Mouse (Mus musculus): ENCODE measurements around the gene Hcn2. TPM values are rescaled to one million over a fixed set of nuclear protein-coding genes. Genes with fewer than 3 reads are reported as not detected.

Gene Hcn2
- total RNA-seq (2022), result under 1 TPM; 0.39 to 0.86 (median 0.73) TPM

DNA sequence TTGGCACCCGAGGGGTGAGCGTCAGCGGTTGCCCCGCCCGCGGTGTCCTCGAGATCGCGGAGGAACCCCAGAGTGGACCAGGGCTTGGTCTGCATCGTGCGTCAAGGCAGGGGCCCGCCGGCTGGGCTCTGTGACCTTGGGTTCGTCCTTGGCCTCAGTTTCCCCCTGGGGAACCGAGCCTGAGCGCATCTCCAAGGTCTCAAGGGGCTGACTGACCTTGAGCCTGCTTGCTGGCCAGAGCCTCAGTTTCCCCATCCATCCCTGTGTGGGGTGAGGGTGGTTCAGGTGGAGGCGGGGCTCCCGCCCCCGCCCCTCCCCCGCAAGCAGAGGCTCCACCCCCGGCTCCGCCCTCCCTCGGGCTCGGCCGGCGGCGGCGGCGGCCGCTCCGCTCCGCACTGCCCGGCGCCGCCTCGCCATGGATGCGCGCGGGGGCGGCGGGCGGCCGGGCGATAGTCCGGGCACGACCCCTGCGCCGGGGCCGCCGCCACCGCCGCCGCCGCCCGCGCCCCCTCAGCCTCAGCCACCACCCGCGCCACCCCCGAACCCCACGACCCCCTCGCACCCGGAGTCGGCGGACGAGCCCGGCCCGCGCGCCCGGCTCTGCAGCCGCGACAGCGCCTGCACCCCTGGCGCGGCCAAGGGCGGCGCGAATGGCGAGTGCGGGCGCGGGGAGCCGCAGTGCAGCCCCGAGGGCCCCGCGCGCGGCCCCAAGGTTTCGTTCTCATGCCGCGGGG is at the start of gene Hcn2:
Hcn2 (plus strand) TSS at position 381 of the 734 bp plus-strand sequence.
- DNase-seq (ENCODE audit: low spot score in 2 of 2), result no peak

DNA sequence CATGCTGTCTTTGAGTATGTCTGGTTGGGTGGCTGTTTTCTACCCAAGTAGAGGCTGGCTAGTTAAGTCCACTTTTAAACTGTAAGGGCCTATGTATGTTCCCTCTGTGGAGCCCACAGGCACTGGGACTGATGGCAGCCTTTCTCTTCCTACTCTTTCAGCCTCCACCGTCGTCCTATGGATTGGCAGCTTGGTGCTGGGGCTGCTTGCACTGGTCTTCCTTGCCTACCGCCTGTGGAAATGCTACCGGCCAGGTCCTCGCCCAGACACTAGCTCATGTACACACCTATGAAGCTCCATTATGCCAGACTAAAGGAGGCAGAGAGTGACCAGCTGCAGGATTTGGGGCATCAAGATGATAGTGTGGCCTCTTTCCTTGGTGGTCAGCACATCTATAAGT is 48.4 kb upstream of the Hcn2 start:
- no peak for DNase-seq (ENCODE audit: low spot score in 2 of 2)

DNA sequence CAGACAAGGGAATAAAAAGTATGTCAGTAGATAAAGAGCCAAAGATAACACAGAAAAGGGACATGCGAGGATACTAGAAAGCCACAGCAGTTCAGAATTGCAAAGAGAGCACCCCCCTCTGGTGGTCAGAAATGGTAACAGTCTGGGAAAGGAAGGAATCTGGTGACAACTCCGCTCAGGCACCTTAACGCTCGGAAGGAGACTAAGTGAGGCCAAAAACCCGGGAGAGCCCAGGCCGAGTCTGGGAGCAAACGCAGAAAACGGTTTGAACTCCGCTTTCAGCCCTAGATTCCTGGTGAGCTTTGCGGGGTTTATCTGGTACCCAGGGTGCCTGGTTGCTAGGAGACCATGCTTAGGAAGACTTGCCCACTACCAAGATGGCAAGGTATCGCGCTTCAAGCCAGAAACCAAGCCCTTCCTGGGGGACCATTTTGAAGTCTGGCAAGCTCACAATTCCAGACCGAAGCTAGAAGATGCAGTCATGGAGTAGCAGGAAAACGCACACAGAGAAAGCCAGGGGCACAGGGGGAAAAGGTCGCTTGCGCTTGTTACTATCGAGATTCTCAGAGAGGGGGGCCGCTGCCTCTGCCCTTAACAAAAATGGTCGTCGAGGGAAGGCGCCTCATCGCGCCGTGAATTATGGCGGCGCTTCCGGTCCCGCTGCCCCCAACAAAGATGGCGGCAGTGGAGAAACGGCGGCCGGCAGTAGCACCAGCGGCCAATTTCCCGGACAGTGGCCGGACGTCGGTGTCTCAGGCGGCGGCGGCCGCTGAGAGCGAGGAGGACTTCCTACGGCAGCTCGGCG is 47.5 kb upstream of the Hcn2 start, which contains the start of gene Tpgs1:
Tpgs1 (plus strand) TSS at position 599 of the 805 bp plus-strand sequence.
- DNase-seq (ENCODE audit: low spot score in 2 of 2), result peak; percentile 83 to 84

DNA sequence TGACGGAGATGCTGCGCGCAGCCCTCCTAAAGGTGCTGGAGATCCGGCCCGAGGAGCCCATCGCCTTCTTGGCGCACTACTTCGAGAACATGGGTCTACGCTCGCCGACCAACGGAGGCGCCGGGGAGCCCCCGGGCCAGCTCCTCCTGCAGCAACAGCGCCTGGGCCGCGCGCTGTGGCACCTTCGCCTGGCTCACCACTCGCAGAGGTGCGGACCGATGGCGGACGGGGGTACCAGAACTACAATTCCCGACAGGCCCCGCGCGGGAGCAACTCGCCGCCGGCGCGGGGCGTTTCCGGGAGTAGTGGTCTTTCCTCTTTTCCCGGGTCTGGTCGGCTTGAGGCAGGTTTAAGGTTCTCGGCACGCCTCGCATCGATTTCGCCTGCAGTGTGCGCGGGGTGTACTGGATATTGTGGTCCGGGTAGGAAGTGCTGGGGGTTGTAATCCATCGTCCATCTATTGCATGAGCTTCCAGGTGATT is 46.8 kb upstream of the Hcn2 start:
- DNase-seq (ENCODE audit: low spot score in 2 of 2), result peak in 1 of 2 experiments; percentile 43

DNA sequence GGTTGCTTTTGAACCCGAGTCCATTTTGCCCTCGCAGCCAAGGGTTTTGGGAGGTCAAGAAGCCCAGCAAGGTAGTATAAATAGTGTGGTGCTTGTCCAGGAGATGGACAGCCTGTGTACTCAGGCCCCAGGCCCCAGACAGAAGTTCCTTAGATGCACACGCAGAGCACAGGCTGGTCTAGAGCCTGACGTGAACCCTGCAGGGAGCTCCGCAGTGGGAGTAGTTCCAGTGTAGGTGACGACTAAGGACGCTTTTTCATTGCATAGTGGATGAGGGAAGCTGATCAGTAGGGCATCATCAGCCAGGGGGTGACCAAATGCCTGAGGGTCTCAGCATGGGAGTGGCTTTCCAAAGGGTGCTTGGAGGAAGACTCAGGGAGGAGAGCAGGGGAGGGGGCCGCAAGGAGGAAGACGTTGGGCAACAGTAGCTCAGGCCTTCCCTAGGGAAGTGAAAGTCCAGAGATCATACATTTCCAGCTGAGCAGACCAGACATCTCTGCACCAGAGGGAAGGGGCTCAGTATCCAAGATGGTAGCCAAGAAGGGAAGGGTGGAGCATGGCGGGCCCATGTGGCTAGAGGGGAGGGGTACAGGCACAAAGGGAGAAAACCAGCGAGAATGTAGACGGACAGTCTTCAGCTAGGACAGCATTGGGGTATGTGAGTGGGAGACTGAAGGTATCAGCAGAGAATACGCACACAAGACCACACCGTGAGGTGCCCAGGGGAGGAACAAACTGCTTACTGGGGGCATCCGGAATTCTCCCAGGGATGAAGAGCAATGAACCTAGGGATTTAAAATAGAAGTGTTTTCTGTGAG is 46.2 kb upstream of the Hcn2 start:
- DNase-seq (ENCODE audit: low spot score in 2 of 2), result no peak

DNA sequence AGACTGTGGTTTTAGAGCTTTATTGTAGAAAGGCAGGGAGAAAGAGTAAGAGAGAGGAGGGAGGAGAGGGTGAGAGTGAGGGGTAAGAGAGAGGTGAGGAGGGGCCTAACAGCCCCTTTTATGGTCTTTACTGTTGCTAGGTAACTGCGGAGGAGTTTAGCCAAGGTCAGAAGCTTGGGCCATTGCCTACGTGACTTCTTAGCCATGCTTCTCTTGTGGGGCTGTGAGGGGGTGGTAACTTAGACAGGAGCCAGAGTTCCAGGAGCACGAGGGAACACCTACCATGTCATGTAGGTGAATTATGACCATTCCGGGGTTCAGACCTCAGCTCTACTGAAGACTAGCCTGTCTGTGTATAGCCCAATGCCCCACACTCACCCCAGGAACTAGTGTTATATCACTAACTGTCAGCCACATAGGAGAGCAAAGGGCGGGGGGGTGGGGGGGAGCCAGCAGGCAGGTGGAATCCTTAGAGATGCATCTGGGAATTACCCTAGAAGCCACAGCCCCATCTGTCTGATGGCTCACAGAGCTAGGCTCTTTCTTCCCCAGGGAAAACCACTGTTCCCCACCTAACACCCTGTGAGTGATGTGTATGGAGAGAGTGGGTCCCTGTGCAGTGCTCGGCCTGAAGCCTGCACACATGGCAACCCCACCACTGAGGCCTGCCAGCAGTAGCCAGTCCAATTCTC is 44.9 kb upstream of the Hcn2 start:
- no peak for DNase-seq (ENCODE audit: low spot score in 2 of 2)

DNA sequence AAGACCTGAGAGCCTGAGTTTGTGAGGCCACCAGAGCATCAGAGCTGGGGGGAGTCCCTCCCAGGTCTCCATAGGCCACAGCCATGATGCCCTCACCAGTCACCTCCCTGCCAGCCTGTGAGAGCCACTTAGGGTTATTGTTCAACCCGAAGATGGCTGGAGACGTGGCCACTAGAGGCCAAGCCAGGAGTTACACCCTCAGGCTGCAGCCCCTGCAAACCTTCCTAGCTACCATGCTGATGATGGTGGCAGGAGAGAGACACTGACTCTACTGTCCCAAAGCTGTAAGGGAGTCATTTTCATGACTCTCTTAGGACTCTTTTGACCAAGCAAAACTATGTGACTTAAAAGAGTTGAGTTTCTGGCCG is 44.4 kb upstream of the Hcn2 start:
- no peak for DNase-seq (ENCODE audit: low spot score in 2 of 2)

DNA sequence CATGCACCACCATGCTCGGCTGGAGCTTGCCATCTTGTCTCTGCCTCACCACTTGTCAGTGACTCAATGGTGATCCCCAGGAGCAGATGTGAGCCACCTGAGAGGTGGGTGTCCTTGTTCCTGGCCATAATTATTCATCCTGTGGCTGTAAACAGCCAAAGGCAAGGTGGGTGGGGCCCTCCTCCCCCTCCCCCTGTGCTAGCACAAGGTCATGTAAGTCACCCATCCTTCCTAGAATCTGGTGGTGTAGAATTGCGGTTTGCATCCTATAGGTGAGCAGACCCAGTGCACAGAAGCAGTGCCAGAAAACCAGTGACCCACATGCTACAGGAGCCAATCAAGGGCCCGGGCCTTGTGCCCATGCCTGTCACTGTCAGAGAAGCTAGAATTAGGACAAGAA is 43.4 kb upstream of the Hcn2 start:
- no peak for DNase-seq (ENCODE audit: low spot score in 2 of 2)

DNA sequence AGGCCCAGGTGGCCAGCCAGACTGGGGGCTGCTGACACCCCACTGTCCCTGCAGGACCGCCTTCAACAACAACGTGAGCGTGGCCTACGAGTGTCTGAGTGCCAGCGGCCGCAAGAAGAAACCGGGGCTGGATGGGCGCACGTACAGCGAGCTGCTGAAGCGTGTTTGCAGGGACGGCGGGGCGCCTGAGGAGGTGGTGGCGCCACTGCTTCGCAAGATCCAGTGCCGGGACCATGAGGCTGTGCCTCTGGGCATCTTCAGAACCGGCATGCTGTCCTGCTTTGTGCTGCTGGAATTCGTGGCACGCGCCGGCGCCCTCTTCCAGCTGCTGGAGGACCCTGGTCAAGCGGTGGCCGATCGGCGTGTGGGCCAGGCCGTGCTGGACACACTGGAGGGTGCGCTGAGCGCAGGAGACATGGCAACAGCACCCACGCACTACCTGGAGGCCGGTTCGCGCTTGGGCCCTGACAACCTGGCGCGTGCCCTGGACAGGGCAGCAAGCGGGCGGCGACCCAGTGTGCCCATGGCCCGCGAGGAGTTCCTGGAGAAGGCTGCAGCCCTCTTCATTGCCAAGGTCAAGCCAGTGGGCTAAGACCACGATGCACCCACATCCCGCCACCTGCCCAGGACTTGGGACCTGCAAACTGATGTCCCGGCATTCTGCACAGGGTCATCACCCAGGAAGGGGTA is 40.9 kb upstream of the Hcn2 start:
- DNase-seq (ENCODE audit: low spot score in 2 of 2), result no peak

DNA sequence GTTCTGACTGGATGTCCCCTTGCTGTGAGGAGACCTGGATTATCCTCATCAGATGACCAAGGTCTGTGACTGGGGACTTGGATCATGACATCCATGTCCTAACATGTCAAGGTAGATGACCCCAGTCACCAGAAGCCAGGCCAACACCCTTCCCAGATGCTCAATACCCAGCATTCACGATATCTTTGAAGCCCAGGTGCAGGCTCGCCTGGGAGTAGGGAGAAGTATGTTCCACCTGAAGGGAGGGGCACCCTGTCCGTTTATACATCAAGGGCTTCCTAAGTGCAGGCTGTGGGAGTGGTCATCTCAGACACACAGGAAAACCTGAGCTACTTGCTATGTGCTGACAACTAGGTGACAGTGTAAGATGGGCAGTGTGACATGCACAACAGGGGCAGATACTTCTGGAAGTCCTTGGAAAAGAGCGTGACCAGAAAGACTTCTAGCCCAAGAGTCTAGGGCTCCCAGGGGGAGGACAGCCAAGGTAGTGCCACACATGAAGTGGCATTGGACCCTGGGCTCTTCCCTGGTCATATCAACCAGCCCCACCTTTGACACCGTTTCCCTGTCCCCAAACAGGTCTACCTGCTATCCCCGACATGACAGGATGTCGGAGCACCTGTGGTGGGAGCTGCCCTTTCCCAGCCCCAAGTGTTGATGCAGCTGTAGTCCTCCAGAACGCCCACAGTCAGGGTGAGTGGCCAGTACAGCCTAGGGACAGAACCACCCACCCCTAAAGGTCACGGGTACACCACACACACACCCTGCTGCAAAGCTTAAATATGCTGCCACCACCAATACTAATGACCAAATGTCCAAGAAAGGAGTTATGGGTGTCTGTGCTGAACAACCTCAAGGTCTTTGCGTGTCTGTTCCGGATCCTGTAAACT is 35.6 kb upstream of the Hcn2 start:
- DNase-seq (ENCODE audit: low spot score in 2 of 2), result no peak

DNA sequence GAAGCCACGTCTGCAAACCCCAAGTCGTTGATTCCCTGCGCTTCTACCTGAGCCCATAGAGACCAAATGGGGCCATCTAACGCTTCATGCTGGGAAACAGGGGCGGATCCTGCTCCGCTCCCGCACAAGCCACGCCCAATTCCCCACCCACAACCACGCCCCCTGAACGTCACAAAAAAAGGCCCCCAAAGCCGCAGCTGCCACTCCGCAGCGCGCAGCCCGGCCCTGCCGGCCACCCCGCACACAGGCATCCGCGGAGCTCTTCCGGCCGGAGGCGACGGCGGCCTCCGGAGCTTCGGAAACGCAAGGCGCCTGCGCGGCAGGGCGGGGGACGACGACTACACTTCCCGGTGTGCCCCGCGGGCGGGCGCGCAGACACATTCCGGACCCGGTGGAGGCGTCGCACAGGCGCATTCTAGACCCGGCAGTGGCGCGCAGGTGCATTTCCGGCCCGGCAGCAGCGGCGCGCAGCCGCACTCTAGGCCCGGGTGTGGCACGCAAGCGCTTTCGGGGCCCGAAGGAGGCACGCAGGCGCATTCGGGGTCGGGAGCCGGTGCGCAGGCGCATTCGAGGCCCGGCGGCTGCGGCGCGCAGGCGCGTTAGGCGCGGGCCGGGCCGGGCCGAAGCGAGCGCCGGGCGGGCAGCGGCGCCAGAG is 34.7 kb upstream of the Hcn2 start, which contains the start of gene Cdc34:
Cdc34 (plus strand) TSS at position 605 of the 655 bp plus-strand sequence.
- DNase-seq (ENCODE audit: low spot score in 2 of 2), result peak; percentile 98 to 100

DNA sequence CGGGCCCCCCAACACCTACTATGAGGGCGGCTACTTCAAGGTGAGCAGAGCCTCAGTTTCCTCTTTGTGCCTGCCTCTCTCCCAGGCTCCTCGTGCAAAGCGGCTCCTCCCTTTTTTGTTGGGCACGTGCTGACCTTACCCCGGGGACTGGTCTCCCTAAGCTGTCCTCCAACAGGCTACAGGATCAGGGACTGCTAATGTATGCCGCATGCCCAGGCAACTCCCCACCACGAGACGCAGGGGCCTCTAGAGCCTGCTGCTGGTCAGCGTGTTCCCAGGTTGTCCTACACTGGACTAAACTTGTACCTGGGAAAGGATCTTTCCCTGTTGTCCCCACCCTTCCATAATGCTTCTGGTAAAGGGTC is 33.9 kb upstream of the Hcn2 start:
- DNase-seq (ENCODE audit: low spot score in 2 of 2), result no peak

DNA sequence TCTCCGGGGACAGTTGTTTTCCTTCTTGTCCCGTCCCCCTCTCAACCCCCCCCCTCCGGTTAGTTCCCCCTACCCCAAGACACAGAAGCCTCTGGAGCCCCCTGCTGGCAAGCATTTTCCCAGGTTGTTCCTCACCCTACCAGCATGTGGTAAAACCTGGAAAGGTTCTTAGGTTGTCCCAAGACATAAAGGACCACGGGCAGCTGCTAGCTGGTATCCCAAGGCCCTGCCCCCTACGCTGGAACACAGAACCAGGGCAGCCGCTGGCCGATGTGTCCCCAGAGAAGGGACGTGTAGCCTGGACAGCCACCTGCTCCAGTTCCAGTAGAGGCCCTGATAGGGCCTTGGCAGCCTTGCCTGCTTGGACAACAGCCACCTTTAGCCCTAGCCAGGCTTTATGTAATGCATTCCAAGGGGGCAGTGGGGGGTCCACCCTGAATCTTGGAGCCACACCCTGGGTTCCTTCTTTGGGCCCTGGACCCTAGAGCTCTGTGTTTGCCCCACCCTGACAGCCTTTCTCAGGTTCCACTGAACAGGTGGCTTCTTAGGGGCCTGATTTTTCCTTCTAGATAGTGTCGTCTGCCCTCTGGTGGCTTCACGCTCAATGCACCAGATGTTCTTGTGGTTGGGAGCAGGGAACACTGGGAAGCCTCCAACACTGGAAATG is 33.4 kb upstream of the Hcn2 start:
- DNase-seq (ENCODE audit: low spot score in 2 of 2), result peak; percentile 77 to 78

DNA sequence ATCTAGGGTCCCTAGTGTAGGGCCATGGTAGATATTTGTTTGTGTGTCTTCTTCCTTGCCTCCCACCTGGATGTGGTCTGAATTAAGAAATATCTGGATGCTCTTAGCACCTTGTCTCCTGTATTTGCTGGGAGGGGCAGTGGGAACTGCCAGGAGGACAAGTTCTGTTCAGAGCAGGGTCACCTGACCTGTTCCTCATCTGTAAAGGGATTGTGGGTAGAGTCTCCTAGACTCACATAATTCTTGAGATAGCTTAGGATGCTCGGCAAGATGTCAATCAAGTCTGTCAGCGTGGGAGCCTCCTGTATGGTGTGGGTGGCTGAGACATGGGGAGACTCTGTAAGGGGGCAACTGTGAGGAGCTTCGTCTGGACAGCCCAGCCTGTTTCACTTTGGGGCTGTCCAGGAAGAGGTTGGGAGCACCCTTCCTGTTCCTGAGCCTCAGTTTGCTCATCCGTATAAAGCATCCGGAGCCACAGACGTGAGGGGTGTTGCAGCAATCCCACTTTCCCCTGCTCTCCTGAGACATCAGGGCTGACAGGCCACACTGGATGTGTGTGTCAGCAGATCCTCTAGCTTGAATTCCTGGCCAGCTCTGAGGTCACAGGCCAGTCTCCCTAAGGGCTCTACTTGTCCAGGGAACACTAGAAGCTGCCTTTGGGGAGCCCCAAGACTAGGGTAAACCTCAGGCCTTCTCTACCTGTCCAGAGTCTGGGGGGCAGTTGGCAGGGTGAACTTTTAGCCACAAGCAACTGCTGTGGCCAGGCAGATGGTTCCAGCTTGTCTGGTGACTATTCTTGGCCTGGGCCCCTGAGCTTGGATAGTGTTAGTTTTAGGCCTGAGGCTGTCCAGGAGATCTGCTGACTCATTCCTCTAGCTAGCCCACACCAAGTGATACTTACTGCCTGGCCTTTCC is 32.5 kb upstream of the Hcn2 start:
- peak; percentile 68 to 80 for DNase-seq (ENCODE audit: low spot score in 2 of 2)

DNA sequence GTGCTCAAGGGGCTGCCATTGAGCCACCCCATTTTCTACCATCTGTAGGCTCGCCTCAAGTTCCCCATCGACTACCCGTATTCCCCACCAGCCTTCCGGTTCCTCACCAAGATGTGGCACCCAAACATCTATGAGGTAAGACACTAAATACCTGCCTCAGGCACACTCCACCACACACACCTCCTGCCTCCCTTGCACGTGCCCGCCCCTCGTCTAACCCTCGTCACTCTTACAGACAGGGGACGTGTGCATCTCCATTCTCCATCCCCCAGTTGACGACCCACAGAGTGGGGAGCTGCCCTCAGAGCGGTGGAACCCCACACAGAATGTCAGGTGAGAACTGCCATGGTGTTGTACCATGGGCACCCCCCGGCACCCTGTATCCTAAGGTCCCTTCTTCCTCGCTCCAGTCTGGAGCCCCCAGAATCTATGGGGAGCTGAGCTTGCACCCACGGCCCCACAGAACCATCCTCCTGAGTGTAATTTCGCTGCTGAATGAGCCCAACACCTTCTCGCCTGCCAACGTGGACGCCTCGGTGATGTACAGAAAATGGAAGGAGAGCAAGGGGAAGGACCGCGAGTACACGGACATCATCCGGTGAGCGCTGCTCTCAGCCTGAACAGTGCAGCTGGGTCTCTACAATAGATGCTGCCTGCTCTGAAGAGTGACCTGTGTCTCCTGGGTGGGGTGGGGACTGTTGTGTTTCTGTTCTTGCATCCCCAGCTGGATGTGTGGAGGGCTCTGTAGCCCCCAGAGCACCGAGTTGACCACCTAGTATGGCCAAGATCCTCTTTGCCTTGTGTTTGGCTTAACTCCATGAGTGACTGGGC is 31.4 kb upstream of the Hcn2 start:
- DNase-seq (ENCODE audit: low spot score in 2 of 2), result no peak

DNA sequence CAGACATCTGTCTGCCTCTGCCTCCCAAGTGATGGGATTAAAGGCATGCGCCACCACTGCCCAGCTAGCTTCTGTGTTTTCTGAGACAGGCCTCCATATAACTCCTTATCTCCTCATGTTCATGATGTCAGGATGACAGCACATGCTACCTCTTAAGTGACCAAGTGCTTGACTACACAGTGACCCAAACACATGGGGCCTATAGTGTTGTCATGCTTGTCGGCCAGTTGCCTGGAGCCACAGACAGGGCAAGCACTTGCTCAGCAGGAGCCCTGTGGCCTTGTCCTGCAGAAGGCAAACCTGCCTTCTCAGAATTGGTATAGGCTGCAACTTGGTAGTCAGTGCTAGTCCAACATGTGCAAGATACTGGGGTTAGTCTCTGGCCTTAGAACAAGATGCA is 30.2 kb upstream of the Hcn2 start:
- DNase-seq (ENCODE audit: low spot score in 2 of 2), result no peak
